Mouse (Mus musculus): Measurements from ENCODE around the gene Negr1.

Negr1 gene

GRCm38 (mm10) chr3:157108156-157108555, 546.6 kb downstream of the Negr1 start:
- DNase-seq (ENCODE audit: low read depth): no peak

DNA sequence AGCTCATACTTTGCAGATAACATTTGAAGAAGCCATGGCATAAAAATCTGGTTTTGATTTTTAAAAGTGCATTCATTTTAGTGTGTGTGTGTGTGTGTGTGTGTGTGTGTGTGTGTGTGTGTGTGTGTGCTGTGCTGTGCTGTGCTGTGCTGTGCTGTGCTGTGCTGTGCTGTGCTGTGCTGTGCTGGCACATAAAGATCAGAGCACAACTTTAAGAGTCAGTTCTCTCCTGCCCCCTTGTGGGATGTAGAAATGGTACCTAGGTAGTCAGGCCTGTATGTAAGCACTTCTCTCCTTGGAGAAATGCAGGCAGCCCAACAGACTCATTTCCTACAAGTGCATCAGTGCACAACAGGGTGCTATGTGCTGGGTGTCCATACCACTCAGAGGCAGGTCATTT, 547.7 kb downstream of the Negr1 start:
- peak; percentile 18 for DNase-seq (ENCODE audit: low read depth)

DNA sequence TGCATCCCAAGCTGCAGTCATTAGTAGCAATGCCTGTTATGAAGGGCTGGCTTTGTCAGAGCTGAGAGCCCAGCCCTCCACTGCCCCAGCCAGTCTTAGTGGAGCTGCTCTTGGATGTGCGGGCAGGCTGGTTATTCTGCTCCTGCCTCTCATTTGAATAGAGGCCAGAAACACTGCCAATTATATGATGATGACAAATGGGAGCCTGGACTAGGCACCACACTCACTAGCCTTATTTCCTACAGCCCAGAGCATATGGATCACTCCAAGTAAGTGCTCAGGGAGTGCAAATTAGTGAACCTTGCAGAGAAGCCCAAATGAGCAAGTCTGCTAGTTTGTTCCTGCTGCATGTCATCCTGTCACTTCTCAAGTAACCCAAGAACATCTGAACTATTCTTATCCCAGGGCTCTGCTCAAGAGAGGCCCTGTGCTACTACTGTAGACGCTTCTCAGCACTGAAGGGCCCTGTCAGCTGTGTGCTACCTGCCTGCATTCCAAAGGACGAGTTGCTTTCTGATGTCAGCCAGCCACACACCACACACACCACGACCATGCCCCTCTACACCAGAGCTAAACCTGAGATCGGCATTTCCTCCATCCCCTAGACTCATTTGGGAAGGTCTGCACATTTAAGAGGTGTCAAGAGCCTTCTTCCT, 553.6 kb downstream of the Negr1 start:
- DNase-seq (ENCODE audit: low read depth): no peak

GRCm38 (mm10) chr3:157116024-157116423, 554.4 kb downstream of the Negr1 start:
- no peak for DNase-seq (ENCODE audit: low read depth)

- DNase-seq (ENCODE audit: low read depth): no peak
Measured at GRCm38 (mm10) chr3:157119916-157120315, 558.3 kb downstream of the Negr1 start.

DNA sequence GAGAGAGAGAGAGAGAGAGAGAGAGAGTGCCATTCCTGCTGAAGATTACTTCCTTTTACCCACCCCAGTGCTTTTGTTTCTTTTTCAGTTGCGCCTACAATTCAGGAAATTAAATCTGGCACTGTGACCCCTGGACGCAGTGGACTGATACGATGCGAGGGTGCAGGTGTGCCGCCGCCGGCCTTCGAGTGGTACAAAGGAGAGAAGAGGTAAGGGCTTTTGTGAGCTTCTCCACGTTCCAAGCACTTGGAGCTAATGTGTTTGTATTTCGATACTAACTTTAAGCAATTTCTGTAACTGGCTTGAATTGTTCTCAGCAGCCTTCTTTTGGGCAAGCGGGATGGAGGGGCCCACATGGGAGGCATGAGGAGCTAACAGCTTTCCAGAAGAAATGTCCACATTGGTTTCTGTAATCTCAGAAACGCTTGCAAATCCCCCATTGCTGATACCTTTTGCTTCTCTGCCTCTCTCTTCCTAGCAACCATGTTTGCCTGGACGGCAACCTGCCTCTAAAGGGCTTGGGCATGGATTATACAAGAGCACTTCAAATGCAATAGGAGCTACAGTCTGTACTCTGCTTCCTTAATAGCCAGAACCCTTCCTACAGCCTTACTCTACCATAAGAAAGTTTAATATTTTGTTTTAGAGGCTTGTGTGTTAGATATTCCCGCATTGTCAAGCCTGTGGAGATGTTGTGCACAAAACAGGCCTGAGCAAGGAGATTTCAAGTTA, 584.7 kb downstream of the Negr1 start:
- no peak for DNase-seq (ENCODE audit: low read depth)

DNA sequence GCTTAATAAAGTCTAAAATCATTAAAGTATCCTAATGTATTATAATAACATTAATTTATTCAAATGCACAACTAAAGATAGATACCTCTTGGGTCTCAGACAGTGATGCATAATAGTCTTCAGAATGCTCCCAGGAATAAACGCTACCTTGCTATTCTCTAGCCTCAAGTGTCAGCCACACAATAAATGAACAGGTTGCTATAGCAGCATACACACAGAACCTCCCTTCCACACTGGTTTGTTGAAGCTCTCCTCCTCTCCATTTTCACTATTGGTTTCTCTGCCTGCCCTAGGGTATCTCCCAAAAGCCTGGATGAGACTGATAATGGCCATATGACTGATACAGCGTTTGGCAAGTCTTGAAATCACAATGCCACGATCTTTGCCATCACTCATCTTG, 593.3 kb downstream of the Negr1 start:
- no peak for DNase-seq (ENCODE audit: low read depth)

GRCm38 (mm10) chr3:157155513-157155912, 593.9 kb downstream of the Negr1 start:
- no peak for DNase-seq (ENCODE audit: low read depth)

DNA sequence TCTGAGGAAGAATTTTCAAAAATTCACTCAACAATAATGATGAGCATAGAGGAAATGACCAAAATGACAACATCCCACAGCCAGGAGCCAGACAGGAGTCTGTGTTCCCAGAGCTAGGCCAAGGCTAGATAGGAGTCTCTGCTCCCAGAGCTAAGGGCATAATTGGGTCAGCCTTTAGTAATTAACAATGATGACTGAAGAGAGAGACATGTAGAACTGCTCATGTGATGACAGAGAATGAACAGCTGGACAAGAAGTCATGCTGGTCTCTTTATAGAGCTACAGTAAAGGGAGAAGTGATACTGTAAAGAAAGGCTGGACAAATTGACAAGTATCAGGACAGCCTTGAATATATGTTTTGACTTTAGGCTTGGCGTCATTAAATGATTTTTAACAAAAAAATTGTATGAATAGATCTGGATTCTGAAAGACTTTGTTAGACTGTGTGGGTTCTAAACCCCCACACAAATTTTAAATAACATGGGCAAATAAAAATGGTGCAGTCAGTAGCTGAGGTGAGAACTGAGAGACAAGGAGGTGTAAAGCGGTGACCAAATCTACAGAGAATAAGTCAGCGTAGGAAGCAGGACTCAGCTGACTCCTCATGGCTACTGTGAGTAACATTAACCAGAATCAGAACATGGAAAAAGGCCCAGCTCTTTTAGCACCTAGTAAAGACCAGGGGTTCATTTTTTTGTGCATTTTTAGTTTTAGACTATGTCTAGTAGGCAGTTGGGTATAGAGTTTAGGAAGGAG, 603.4 kb downstream of the Negr1 start:
- no peak for DNase-seq (ENCODE audit: low read depth)

DNA sequence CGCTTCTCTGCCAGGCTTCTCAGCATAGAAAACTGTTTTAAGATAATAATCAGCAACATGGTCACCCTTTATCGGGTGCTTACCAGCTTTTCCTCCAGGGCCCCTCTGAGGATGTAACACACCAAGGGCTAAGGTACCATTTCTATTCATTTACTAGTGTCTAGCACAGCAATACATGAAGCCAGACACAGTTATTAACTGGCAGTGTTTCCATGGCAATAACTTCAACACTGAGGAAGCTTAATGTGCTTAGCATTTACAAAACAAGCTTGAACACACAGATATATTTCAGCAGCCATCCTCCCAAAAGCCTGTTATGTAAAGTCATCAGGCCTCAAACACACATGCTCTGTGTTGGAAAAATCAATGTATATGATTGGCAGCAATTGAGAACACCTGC, 620.4 kb downstream of the Negr1 start:
- DNase-seq (ENCODE audit: low read depth): no peak

GRCm38 (mm10) chr3:157188939-157189725, 627.5 kb downstream of the Negr1 start:
- DNase-seq (ENCODE audit: low read depth): no peak

- no peak for DNase-seq (ENCODE audit: low read depth)
Measured at GRCm38 (mm10) chr3:157189834-157190233, 628.2 kb downstream of the Negr1 start.

DNA sequence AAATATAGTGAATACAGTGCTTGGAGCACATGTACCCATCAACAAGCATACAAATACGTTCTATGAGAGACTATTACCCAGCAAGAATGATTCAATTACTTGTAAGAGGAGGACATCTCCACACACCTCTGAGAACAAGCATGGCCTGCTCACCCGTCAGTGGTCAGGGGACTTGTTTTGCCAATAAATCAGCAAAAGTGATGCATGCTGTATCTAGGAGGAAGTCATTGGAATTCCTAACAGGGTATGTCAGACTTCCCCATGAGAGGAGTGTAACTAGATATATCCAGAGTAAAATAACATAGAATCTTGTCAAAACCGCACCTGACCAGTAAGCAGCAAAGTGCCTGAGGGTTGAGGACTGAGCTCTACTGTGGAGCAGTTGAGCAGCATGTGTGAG, 629.0 kb downstream of the Negr1 start:
- no peak for DNase-seq (ENCODE audit: low read depth)

- DNase-seq (ENCODE audit: low read depth): no peak
Measured at GRCm38 (mm10) chr3:157192021-157192420, 630.4 kb downstream of the Negr1 start.

GRCm38 (mm10) chr3:157193141-157193540, 631.5 kb downstream of the Negr1 start:
- DNase-seq (ENCODE audit: low read depth): no peak

DNA sequence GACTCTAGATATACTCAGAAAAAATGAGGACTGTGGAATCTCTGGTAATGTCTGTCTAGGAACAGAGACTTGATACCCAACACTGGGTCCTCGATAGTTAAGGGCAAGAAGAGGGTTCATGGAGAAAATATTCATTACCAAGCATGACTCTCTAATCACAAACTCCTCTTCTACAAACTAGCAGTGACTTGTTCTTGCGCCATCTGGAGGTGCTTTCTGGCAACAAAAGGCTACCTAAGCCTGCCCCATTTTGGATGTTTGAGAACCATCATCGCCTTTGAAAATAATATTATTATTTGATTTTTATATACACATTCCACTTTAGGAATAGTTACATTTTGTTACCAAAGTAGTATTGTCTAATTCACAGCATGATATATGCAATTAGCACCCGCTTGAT, 637.1 kb downstream of the Negr1 start:
- no peak for DNase-seq (ENCODE audit: low read depth)

DNA sequence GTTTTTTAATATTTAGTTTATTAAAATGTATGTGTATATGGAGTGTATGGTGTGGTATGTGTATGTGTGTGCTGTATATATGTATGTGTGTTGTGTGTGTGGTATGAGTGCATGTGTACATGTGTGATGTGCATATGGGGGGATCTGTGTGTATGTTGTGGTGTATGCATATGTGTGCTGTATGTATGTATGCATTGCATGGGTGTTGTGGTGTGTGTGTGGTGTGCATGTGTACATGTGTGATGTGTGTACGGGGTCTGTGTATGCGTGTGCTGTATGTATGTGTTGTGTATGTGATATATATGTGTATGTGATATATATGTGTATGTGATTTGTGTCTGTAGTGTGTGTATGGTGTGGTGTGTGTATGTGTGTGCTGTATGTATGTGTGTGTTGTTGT, 640.1 kb downstream of the Negr1 start:
- no peak for DNase-seq (ENCODE audit: low read depth)

GRCm38 (mm10) chr3:157203573-157203972, 642.0 kb downstream of the Negr1 start:
- no peak for DNase-seq (ENCODE audit: low read depth)

DNA sequence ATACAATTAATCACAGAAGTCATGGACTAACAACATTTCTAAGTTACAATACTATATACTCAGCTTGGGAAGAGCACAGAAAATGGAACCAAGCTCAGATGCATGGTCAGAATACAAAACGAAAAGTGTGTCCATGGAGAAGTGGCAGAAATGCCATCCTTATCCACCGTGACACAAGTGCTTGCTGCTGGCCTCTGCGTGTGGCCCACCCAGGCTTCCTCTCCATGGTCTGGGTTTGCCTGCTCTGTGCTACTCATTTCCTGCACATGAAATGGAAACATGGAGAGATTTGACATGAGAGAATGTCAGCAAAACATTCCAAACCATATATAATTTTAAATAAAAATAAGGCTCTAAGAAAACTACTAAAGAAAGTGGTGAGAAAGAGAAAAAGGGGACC, 645.2 kb downstream of the Negr1 start:
- no peak for DNase-seq (ENCODE audit: low read depth)

DNA sequence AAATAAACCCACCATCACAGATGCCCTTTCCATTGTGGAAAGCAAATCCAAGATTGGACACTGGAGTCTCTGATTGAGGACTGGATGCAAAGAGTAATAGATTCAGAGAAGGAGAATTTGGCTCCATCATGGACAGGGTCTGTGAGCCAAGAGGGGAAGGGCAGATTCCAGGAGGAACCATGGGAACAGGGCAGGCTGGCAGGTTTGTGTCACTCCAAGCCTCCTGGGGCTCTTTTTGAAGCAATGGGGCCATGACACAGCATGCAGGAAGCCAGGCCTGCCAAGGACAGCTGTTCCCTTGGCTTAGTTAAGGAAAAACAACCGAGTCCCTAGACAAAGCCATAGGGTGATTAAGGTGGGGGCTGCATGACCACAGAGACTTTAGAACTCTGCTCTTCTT, 647.4 kb downstream of the Negr1 start:
- DNase-seq (ENCODE audit: low read depth): no peak

DNA sequence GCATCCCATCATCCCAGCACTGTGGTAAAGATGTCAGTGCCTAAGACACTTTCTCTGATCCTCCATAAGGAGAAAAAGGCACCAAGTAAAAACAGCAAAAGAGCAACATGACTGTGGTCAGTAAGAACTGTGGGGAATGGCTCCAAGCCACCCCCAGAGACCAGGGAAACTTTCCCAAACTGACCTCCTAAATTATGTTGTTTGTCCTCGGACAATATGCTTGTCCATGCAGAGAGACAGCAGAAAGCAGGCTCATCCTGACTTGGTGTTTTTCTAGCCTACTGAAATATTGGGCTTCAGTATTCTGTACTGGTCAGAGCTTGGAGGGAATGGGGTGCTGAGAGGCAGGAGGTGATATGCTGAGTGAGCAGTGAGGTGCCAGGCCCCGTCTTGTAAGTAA, 647.8 kb downstream of the Negr1 start:
- DNase-seq (ENCODE audit: low read depth): no peak

GRCm38 (mm10) chr3:157215937-157216719, 654.5 kb downstream of the Negr1 start:
- no peak for DNase-seq (ENCODE audit: low read depth)

Data from NIH3T3 (cell line).